Mouse (Mus musculus) CH12.LX (cell line): Measurements from ENCODE around the gene Dennd2a. TPM values are rescaled to one million over a fixed set of nuclear protein-coding genes. Genes with fewer than 3 reads are reported as not detected.

Experiments
- DNase-seq: peaks from one replicate; pipeline ENCODE4 v3.0.0-alpha.2; 2013; ENCODE audit errors: extremely low read depth
- H3K27ac ChIP-seq: 2 replicates; pipeline ENCODE4 v1.5.1; 2012; ENCODE audit warnings: low read depth, mild to moderate bottlenecking, control low read depth, moderate library complexity; ENCODE audit not compliant: insufficient read depth
- H3K27me3 ChIP-seq: replicated peaks from 2 replicates; pipeline ENCODE3; 2012; ENCODE audit warnings: inconsistent platforms
- H3K36me3 ChIP-seq, 2 experiments: replicated peaks in 1 of 2; 2 replicates each; pipeline versions ENCODE3 to v1.6.1; 2012; ENCODE audit warnings: inconsistent platforms in 1 of 2, low read length in 1 of 2, mild to moderate bottlenecking in 1 of 2, mixed read lengths in 1 of 2, moderate library complexity in 1 of 2; ENCODE audit not compliant: control insufficient read depth in 1 of 2, insufficient read depth in 1 of 2
- H3K4me1 ChIP-seq, 2 experiments: 2 replicates each; pipeline ENCODE4 v1.6.1; 2012; ENCODE audit warnings: inconsistent platforms in 1 of 2, moderate library complexity in 1 of 2; ENCODE audit not compliant: insufficient read depth in 2 of 2, control insufficient read depth in 1 of 2
- H3K4me2 ChIP-seq: 2 replicates; pipeline ENCODE4 v1.6.1; 2012; ENCODE audit warnings: low read depth, mild to moderate bottlenecking, control low read depth; ENCODE audit not compliant: poor library complexity, insufficient read depth, severe bottlenecking
- H3K4me3 ChIP-seq, 3 experiments: fragments of 150-350 bp in 1 of 3; sonication (generic) in 1 of 3; replicated peaks in 1 of 3; 2 replicates each; pipeline versions ENCODE3 to v1.5.1; 2011 to 2012; ENCODE audit warnings: low read depth in 2 of 3, low read length in 2 of 3, mild to moderate bottlenecking in 2 of 3, moderate library complexity in 2 of 3, control low read depth in 1 of 3, improper control_type of control experiment in 1 of 3, inconsistent platforms in 1 of 3, mixed read lengths in 1 of 3; ENCODE audit not compliant: poor library complexity in 1 of 3
- H3K79me2 ChIP-seq: replicated peaks from 2 replicates; pipeline ENCODE4 v1.6.1; 2012; ENCODE audit warnings: mild to moderate bottlenecking, moderate library complexity; ENCODE audit not compliant: control insufficient read depth, poor library complexity, insufficient read depth, severe bottlenecking; ENCODE audit errors: extremely low read depth
- H3K9ac ChIP-seq: 2 replicates; pipeline ENCODE4 v1.6.1; 2012; ENCODE audit warnings: low read depth, mild to moderate bottlenecking, control low read depth, moderate library complexity; ENCODE audit not compliant: insufficient read depth
- H3K9me3 ChIP-seq: replicated peaks from 2 replicates; pipeline ENCODE3; 2012; ENCODE audit warnings: low read length, inconsistent platforms, mixed read lengths
- BHLHE40 ChIP-seq: IDR thresholded peaks from 2 replicates; pipeline ENCODE4 v1.6.1; 2011; ENCODE audit warnings: mild to moderate bottlenecking, low read depth, low read length, improper control_type of control experiment
- CHD1 ChIP-seq: IDR thresholded peaks from 2 replicates; pipeline ENCODE4 v1.6.1; 2012; ENCODE audit warnings: low read depth, low read length, improper control_type of control experiment, inconsistent platforms
- CHD2 ChIP-seq: IDR thresholded peaks from 2 replicates; pipeline ENCODE4 v1.6.1; 2011; ENCODE audit warnings: low read length, improper control_type of control experiment
- CTCF ChIP-seq, 2 experiments: IDR thresholded peaks in 1 of 2; conservative IDR thresholded peaks in 1 of 2; 2 replicates each; pipeline ENCODE4 v1.5.1; 2011 to 2012; ENCODE audit warnings: low read depth in 2 of 2, low read length in 2 of 2, improper control_type of control experiment in 1 of 2, inconsistent platforms in 1 of 2, mild to moderate bottlenecking in 1 of 2, moderate library complexity in 1 of 2
- E2F4 ChIP-seq: IDR thresholded peaks from 2 replicates; pipeline ENCODE4 v1.6.1; 2011; ENCODE audit warnings: low read depth, low read length, improper control_type of control experiment; ENCODE audit not compliant: insufficient replicate concordance
- ELF1 ChIP-seq: IDR thresholded peaks from 2 replicates; pipeline ENCODE4 v1.6.1; 2014; ENCODE audit warnings: low read depth, mild to moderate bottlenecking, inconsistent platforms, low read length, improper control_type of control experiment
- EP300 ChIP-seq: IDR thresholded peaks from 2 replicates; pipeline ENCODE4 v1.6.1; 2011; ENCODE audit warnings: low read length, improper control_type of control experiment
- ETS1 ChIP-seq: conservative IDR thresholded peaks from 2 replicates; pipeline ENCODE4 v1.6.1; 2012; ENCODE audit warnings: low read depth, mild to moderate bottlenecking, inconsistent platforms, low read length, improper control_type of control experiment, moderate library complexity
- GABPA ChIP-seq: IDR thresholded peaks from 2 replicates; pipeline ENCODE4 v1.6.1; 2012; ENCODE audit warnings: low read depth, low read length, improper control_type of control experiment, inconsistent platforms; ENCODE audit not compliant: insufficient replicate concordance
- HCFC1 ChIP-seq: IDR thresholded peaks from 2 replicates; pipeline ENCODE4 v1.6.1; 2012; ENCODE audit warnings: low read depth, mild to moderate bottlenecking, inconsistent platforms, low read length, improper control_type of control experiment
- IRF4 ChIP-seq: IDR thresholded peaks from 2 replicates; pipeline ENCODE4 v1.6.1; 2014; ENCODE audit warnings: low read depth, mild to moderate bottlenecking, inconsistent platforms, low read length, improper control_type of control experiment
- JUN ChIP-seq: IDR thresholded peaks from 2 replicates; pipeline ENCODE4 v1.6.1; 2011; ENCODE audit warnings: low read depth, mild to moderate bottlenecking, low read length, improper control_type of control experiment, moderate library complexity; ENCODE audit not compliant: insufficient read depth
- JUND ChIP-seq: conservative IDR thresholded peaks from 2 replicates; pipeline ENCODE4 v1.6.1; 2011; ENCODE audit warnings: low read depth, low read length, improper control_type of control experiment
- KAT2A ChIP-seq: IDR thresholded peaks from 2 replicates; pipeline ENCODE4 v1.6.1; 2012; ENCODE audit warnings: low read length, improper control_type of control experiment, inconsistent platforms; ENCODE audit not compliant: insufficient replicate concordance
- MAFK ChIP-seq: IDR thresholded peaks from 2 replicates; pipeline ENCODE4 v1.6.1; 2011; ENCODE audit warnings: low read length, improper control_type of control experiment; ENCODE audit not compliant: insufficient replicate concordance
- MAX ChIP-seq: IDR thresholded peaks from 2 replicates; pipeline ENCODE4 v1.6.1; 2011; ENCODE audit warnings: low read length, improper control_type of control experiment
- MAZ ChIP-seq: IDR thresholded peaks from 2 replicates; pipeline ENCODE4 v1.6.1; 2012; ENCODE audit warnings: low read depth, mild to moderate bottlenecking, inconsistent platforms, low read length, improper control_type of control experiment, moderate library complexity
- MEF2A ChIP-seq: IDR thresholded peaks from 2 replicates; pipeline ENCODE4 v1.6.1; 2014; ENCODE audit warnings: low read depth, mild to moderate bottlenecking, inconsistent platforms, low read length, improper control_type of control experiment, borderline replicate concordance
- MXI1 ChIP-seq: IDR thresholded peaks from 2 replicates; pipeline ENCODE4 v1.6.1; 2011; ENCODE audit warnings: mild to moderate bottlenecking, low read depth, low read length, improper control_type of control experiment
- MYC ChIP-seq: IDR thresholded peaks from 2 replicates; pipeline ENCODE4 v1.6.1; 2011; ENCODE audit warnings: low read depth, mild to moderate bottlenecking, improper control_type of control experiment, low read length
- NELFE ChIP-seq: IDR thresholded peaks from 2 replicates; pipeline ENCODE4 v1.6.1; 2011; ENCODE audit warnings: low read depth, low read length, improper control_type of control experiment
- NRF1 ChIP-seq: IDR thresholded peaks from 2 replicates; pipeline ENCODE4 v1.6.1; 2014; ENCODE audit warnings: low read depth, mild to moderate bottlenecking, inconsistent platforms, low read length, improper control_type of control experiment, moderate library complexity
- PAX5 ChIP-seq: IDR thresholded peaks from 2 replicates; pipeline ENCODE4 v1.6.1; 2012; ENCODE audit warnings: low read length, inconsistent platforms, mixed read lengths
- POLR2A ChIP-seq: IDR thresholded peaks from 2 replicates; pipeline ENCODE4 v1.6.1; 2011; ENCODE audit warnings: low read depth, mild to moderate bottlenecking, improper control_type of control experiment, low read length
- POLR2AphosphoS2 ChIP-seq: IDR thresholded peaks from 2 replicates; pipeline ENCODE4 v1.6.1; 2011; ENCODE audit warnings: low read depth, low read length, improper control_type of control experiment
- RAD21 ChIP-seq: IDR thresholded peaks from 2 replicates; pipeline ENCODE4 v1.6.1; 2011; ENCODE audit warnings: low read depth, mild to moderate bottlenecking, low read length, improper control_type of control experiment, moderate library complexity
- RCOR1 ChIP-seq: conservative IDR thresholded peaks from 2 replicates; pipeline ENCODE4 v1.6.1; 2012; ENCODE audit warnings: low read depth, mild to moderate bottlenecking, inconsistent platforms, low read length, improper control_type of control experiment
- SIN3A ChIP-seq: IDR thresholded peaks from 2 replicates; pipeline ENCODE4 v1.6.1; 2012; ENCODE audit warnings: low read length, improper control_type of control experiment, inconsistent platforms
- SMC3 ChIP-seq: IDR thresholded peaks from 2 replicates; pipeline ENCODE4 v1.6.1; 2011; ENCODE audit warnings: low read depth, low read length, improper control_type of control experiment
- TBP ChIP-seq: conservative IDR thresholded peaks from 2 replicates; pipeline ENCODE4 v1.6.1; 2011; ENCODE audit warnings: low read depth, low read length, improper control_type of control experiment
- TCF12 ChIP-seq: IDR thresholded peaks from 2 replicates; pipeline ENCODE4 v1.6.1; 2014; ENCODE audit warnings: low read depth, mild to moderate bottlenecking, inconsistent platforms, low read length, improper control_type of control experiment
- UBTF ChIP-seq: IDR thresholded peaks from 2 replicates; pipeline ENCODE4 v1.6.1; 2012; ENCODE audit warnings: low read depth, mild to moderate bottlenecking, inconsistent platforms, low read length, improper control_type of control experiment, moderate library complexity
- USF1 ChIP-seq: IDR thresholded peaks from 2 replicates; pipeline ENCODE4 v1.6.1; 2014; ENCODE audit warnings: low read depth, mild to moderate bottlenecking, inconsistent platforms, low read length, improper control_type of control experiment
- USF2 ChIP-seq: conservative IDR thresholded peaks from 2 replicates; pipeline ENCODE4 v1.6.1; 2011; ENCODE audit warnings: low read depth, low read length, improper control_type of control experiment
- ZC3H11A ChIP-seq: IDR thresholded peaks from 2 replicates; pipeline ENCODE4 v1.6.1; 2012; ENCODE audit warnings: low read depth, mild to moderate bottlenecking, inconsistent platforms, low read length, improper control_type of control experiment
- ZKSCAN1 ChIP-seq: IDR thresholded peaks from 2 replicates; pipeline ENCODE4 v1.6.1; 2012; ENCODE audit warnings: low read depth, inconsistent platforms, low read length, improper control_type of control experiment, borderline replicate concordance
- ZMIZ1 ChIP-seq: IDR thresholded peaks from 2 replicates; pipeline ENCODE4 v1.6.1; 2012; ENCODE audit warnings: low read depth, mild to moderate bottlenecking, inconsistent platforms, low read length, improper control_type of control experiment
- ZNF384 ChIP-seq: IDR thresholded peaks from 2 replicates; pipeline ENCODE4 v1.6.1; 2012; ENCODE audit warnings: low read depth, low read length, improper control_type of control experiment, inconsistent platforms
- dilution Hi-C: fragments of 300-500 bp; cut with MboI; formaldehyde crosslinking; loops from 2 replicates; pipeline ENCODE4 v1.14.3; 2020; ENCODE audit warnings: low sequenced_read_pairs; ENCODE audit not compliant: extremely low pct_unique_long_range_greater_than_20kb, extremely low pct_ligation_motif_present
- in situ Hi-C: fragments of 300-500 bp; cut with MboI; formaldehyde crosslinking; loops from 3 replicates; pipeline ENCODE4 v1.14.3; 2019; ENCODE audit warnings: low sequenced_read_pairs, low pct_ligation_motif_present, low pct_unique_long_range_greater_than_20kb, mixed read lengths
- polyA plus RNA-seq: library from polyadenylated mRNA; unstranded; fragments of >175 nt; gene quantifications from 2 replicates; pipeline ENCODE4 v1.2.1, GENCODE M21; 2012; ENCODE audit warnings: low read depth; ENCODE audit not compliant: insufficient read length
- total RNA-seq, 2 experiments: library from RNA; depleted of rRNA; stranded (reverse); fragments of 300-350 nt in 1 of 2; fragments of >200 nt in 1 of 2; gene quantifications; 2 replicates each; pipeline ENCODE4 v1.2.3; 2012 to 2014

Gene Dennd2a
- total and polyA plus RNA-seq, 3 experiments: 3.7 to 10.6 (median 9.1) TPM

DNA sequence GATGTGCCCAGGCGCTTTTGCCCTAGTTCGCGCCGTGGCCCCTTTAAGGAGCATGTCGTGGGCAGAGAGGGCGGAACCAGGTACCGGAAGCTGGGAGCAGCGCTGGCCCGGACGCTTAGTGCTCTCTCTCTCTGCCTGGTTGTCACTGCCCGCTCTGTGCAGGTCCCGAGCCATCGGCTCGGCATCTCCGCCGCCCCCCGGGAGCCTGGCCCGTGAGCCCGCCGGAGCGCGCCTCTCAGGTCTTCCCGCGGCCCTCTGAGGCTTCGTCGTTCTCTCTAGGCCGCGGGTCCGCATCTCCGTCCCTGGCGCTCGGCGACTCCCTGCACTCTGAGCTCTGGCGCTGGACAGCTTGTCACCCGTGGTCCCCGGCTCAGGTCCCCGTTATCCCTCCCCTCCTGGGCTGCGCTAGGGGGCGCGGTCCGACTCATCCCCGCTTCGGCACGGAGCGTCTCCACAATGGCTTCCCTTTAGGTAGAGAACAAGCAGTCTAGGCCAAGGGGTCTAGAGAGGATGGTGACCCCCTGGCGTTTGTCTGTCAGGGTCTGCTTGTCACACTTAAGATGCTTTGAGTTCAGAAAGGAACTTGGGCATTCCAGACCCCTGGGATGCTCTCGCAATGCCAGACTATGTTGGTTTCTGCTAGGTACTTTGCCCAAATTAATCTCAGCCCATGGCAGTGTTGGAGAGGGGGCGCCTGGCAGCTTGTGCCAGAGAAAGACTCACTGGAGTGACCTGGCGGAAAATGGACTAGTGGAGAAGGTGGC, 16.3 kb upstream of the Dennd2a start, which contains the start of gene Adck2:
Adck2 (plus strand) TSS at position 83 of the 764 bp plus-strand sequence.
- dilution Hi-C loops: loop anchor here (25.0 kb wide), 1 partner anchor 112 kb away; no protein-coding TSS in a partner anchor
- peaks cover 3 to 26% of the 10 kb centered on the region in 2 experiments for H3K36me3 ChIP-seq
- no peak for TF ChIP-seq ZC3H11A
- no peak for TF ChIP-seq PAX5
- no peak for TF ChIP-seq MEF2A
- TF ChIP-seq BHLHE40: no peak; the same call in 1 of the 2 replicates
- TF ChIP-seq RCOR1: 0 out of 2 replicates have a peak, but pooled peaks have one; percentile 28
- no peak for TF ChIP-seq JUN
- TF ChIP-seq E2F4: 0 out of 2 replicates have a peak, but pooled peaks have one; percentile 49
- peak; percentile 94 for TF ChIP-seq SIN3A
- TF ChIP-seq ZNF384: no peak
- TF ChIP-seq CHD2: no peak
- TF ChIP-seq GABPA: no peak
- TF ChIP-seq EP300: no peak
- TF ChIP-seq NELFE: peak; percentile 91
- TF ChIP-seq ZMIZ1: peak; percentile 83
- no peak for TF ChIP-seq JUND
- peak; percentile 69 for TF ChIP-seq IRF4
- TF ChIP-seq MAX: peak; percentile 71; the same call in 1 of the 2 replicates
- peak; percentile 95 for TF ChIP-seq ELF1
- TF ChIP-seq HCFC1: peak; percentile 80
- no peak for TF ChIP-seq ETS1
- TF ChIP-seq POLR2AphosphoS2: peak; percentile 64; the same call in 1 of the 2 replicates
- TF ChIP-seq RAD21: peak; percentile 1
- peak; percentile 90 for TF ChIP-seq TCF12
- peak in 1 of 2 experiments; percentile 51; a peak in 2 of 4 replicates for TF ChIP-seq CTCF (conservative IDR thresholded peaks at IDR 0.05 in 1 of 2, IDR thresholded peaks at IDR 0.05 in 1 of 2; ENCODE audit: low read depth in 2 of 2, low read length in 2 of 2)
- no peak for TF ChIP-seq USF2
- TF ChIP-seq USF1: no peak
- TF ChIP-seq ZKSCAN1: no peak
- TF ChIP-seq SMC3: peak; percentile 19; the same call in 1 of the 2 replicates
- 0 out of 2 replicates have a peak, but pooled peaks have one; percentile 33 for TF ChIP-seq KAT2A
- TF ChIP-seq NRF1: no peak
- TF ChIP-seq MAFK: no peak
- TF ChIP-seq MAZ: no peak
- no peak for TF ChIP-seq CHD1
- TF ChIP-seq POLR2A: peak; percentile 92
- TF ChIP-seq MYC: 0 out of 2 replicates have a peak, but pooled peaks have one; percentile 9
- peak; percentile 68 for TF ChIP-seq MXI1
- TF ChIP-seq TBP: peak; percentile 77
- TF ChIP-seq UBTF: peak; percentile 80
- H3K79me2 ChIP-seq: no peaks in the 10 kb centered on the region
- H3K4me3 ChIP-seq: peak within 1 kb of the TSS; percentile 76 to 85 (median 81)
- peak within 1 kb of the TSS; percentile 38 for H3K27ac ChIP-seq
- peak within 1 kb of the TSS; percentile 78 for H3K9ac ChIP-seq
- peaks cover 0 to 19% of the 10 kb centered on the region in 2 experiments; a peak in 2 of 4 replicates for H3K4me1 ChIP-seq
- no peaks in the 10 kb centered on the region for H3K27me3 ChIP-seq
- peak within 1 kb of the TSS; percentile 69 for H3K4me2 ChIP-seq
- no peaks in the 10 kb centered on the region for H3K9me3 ChIP-seq
- in situ Hi-C loops: no loop called here
- peak; percentile 87 for DNase-seq
